Mouse (Mus musculus): ENCODE measurements around the gene Tfip11.

DNA sequence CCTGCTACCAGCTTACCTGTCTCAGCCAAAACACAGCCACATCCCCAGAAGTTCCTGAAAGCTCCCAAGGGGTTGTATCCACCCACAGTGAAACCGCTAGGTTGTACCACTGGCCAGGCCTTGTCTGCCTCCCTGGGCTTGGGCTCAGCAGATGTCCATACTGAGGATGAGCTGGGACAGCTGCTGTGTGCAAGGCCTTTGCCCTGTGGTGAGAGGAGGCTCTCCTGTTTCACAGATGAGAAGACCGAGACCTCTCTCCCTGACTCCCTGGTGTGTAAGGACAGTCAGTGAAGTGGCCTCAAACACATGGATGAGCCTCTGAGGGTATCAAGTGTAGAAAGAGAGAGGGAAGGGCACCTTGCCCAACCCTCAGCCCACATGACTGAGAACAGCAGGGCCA, 38.5 kb upstream of the Tfip11 start:
- no peak for TF ChIP-seq GATA1 (IDR thresholded peaks at IDR 0.05; ENCODE audit: borderline replicate concordance, low read length)
- no peak for TF ChIP-seq CTCF (IDR thresholded peaks at IDR 0.05; ENCODE audit: low read depth, low read length)
- TF ChIP-seq POLR2AphosphoS5 (IDR thresholded peaks at IDR 0.05; ENCODE audit: insufficient replicate concordance, low read depth, low read length): no peak
- TF ChIP-seq TAL1 (conservative IDR thresholded peaks at IDR 0.05; ENCODE audit: low read depth, low read length): no peak
- TF ChIP-seq GATA2 (IDR thresholded peaks at IDR 0.05; ENCODE audit: borderline replicate concordance, low read depth, low read length): no peak

Measured in G1E (cell line).